Mouse (Mus musculus): ENCODE data around the gene Hoxa10.

Hoxa10 gene

GRCm38 (mm10) chr6:52245757-52246142 lies 5.1 kb upstream of the Hoxa10 start, which contains the start of gene Hoxa11:
Hoxa11 (minus strand) TSS chr6:52245810.
- no peak for DNase-seq (ENCODE audit: extremely low spot score)

GRCm38 (mm10) chr6:52245040-52245756 lies 4.5 kb upstream of the Hoxa10 start:
- peak; percentile 64 for DNase-seq (ENCODE audit: extremely low spot score)

- DNase-seq (ENCODE audit: extremely low spot score) = no peak
Measured at GRCm38 (mm10) chr6:52244471-52245039, 3.9 kb upstream of the Hoxa10 start.

GRCm38 (mm10) chr6:52243681-52244121 lies 3.0 kb upstream of the Hoxa10 start:
- no peak for DNase-seq (ENCODE audit: extremely low spot score)

- no peak for DNase-seq (ENCODE audit: extremely low spot score)
Measured at GRCm38 (mm10) chr6:52242801-52243332, 2.2 kb upstream of the Hoxa10 start.

- no peak for DNase-seq (ENCODE audit: extremely low spot score)
Measured at GRCm38 (mm10) chr6:52241001-52241621, 457 bp upstream of the Hoxa10 start.

GRCm38 (mm10) chr6:52239625-52240388 lies 847 bp downstream of the Hoxa10 start:
- no peak for DNase-seq (ENCODE audit: extremely low spot score)

- no peak for DNase-seq (ENCODE audit: extremely low spot score)
Measured at GRCm38 (mm10) chr6:52238976-52239375, 1.7 kb downstream of the Hoxa10 start.

- DNase-seq (ENCODE audit: extremely low spot score) = no peak
Measured at GRCm38 (mm10) chr6:52238155-52238545, 2.5 kb downstream of the Hoxa10 start.

GRCm38 (mm10) chr6:52237346-52238154 lies 3.1 kb downstream of the Hoxa10 start:
- DNase-seq (ENCODE audit: extremely low spot score) = no peak

- no peak for DNase-seq (ENCODE audit: extremely low spot score)
Measured at GRCm38 (mm10) chr6:52236806-52237205, 3.8 kb downstream of the Hoxa10 start.

GRCm38 (mm10) chr6:52235866-52236265 lies 4.8 kb downstream of the Hoxa10 start:
- DNase-seq (ENCODE audit: extremely low spot score) = no peak

- DNase-seq (ENCODE audit: extremely low spot score) = no peak
Measured at GRCm38 (mm10) chr6:52235267-52235666, 5.4 kb downstream of the Hoxa10 start.

- DNase-seq (ENCODE audit: extremely low spot score) = no peak
Measured at GRCm38 (mm10) chr6:52234428-52235140, 6.1 kb downstream of the Hoxa10 start.

- no peak for DNase-seq (ENCODE audit: extremely low spot score)
Measured at GRCm38 (mm10) chr6:52233546-52234427, 6.9 kb downstream of the Hoxa10 start.

GRCm38 (mm10) chr6:52232984-52233545 lies 7.6 kb downstream of the Hoxa10 start:
- DNase-seq (ENCODE audit: extremely low spot score) = no peak

GRCm38 (mm10) chr6:52232568-52232965 lies 8.1 kb downstream of the Hoxa10 start:
- DNase-seq (ENCODE audit: extremely low spot score) = no peak

- DNase-seq (ENCODE audit: extremely low spot score) = no peak
Measured at GRCm38 (mm10) chr6:52231885-52232567, 8.6 kb downstream of the Hoxa10 start.
